Mouse (Mus musculus) hematopoietic stem cell, adult 5-6 weeks (primary cell): ENCODE data around the gene Celsr3. TPM values are rescaled to one million over a fixed set of nuclear protein-coding genes. Genes with fewer than 3 reads are reported as not detected.

ENCODE experiments used
- ATAC-seq, 2 experiments: fragments of 125-278 bp in 1 of 2; replicated peaks in 1 of 2; 2 replicates each; pipeline ENCODE4 v1.8.0; 2016 to 2017; ENCODE audit warnings: inconsistent platforms in 2 of 2, mild to moderate bottlenecking in 2 of 2, moderate number of reproducible peaks in 2 of 2, low read depth in 1 of 2, moderate TSS enrichment in 1 of 2; ENCODE audit not compliant: low FRiP score in 2 of 2, poor library complexity in 2 of 2, severe bottlenecking in 2 of 2, insufficient read depth in 1 of 2, low TSS enrichment in 1 of 2
- total RNA-seq: library from RNA; stranded (forward); fragments of 172-1452, 232-1000 nt; gene quantifications from 2 replicates; pipeline ENCODE4 v1.2.3, GENCODE M21; 2017

Gene Celsr3
- 2.2 TPM in 1 of 2 replicates, not detected in the other for total RNA-seq

DNA sequence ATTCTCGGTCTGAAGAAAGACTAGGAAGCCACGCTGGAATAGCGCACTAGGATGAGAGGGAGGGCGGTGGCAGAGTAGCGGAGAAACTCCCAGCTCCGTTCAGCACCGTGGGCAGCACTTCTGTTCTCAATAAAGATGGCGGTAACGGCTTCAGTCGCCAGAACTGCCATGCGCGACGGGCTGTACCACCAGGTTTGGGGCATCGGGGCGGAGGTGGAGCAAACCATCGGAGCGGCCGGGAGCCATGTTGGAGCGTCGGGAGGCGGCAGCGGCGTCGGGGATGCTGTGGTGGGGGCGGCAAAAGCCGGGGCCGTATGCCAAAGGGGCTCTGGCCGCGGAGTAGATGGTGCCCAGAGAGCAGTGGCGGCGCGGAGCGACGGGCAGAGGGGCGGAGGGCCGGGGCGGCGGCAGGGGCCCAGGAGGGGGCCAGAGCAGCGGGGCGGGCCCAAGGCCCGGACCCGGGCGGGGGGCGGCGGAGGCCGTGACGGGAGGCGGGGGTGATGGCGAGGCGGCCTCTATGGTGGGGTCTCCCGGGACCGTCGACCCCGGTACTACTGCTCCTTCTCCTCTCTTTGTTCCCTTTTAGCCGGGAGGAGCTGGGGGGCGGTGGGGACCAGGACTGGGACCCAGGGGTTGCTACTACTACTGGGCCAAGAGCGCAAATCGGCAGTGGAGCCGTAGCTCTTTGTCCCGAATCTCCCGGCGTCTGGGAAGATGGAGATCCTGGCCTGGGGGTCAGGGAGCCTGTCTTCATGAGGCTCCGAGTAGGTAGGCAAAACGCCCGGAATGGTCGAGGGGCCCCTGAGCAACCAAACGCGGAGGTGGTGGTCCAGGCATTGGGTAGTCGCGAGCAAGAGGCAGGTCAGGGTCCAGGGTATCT lies at the start of gene Celsr3:
Celsr3 (plus strand) TSS at position 501 of the 880 bp plus-strand sequence.
- ATAC-seq = peak in 1 of 2 experiments; percentile 33; a peak in 1 of 4 replicates

DNA sequence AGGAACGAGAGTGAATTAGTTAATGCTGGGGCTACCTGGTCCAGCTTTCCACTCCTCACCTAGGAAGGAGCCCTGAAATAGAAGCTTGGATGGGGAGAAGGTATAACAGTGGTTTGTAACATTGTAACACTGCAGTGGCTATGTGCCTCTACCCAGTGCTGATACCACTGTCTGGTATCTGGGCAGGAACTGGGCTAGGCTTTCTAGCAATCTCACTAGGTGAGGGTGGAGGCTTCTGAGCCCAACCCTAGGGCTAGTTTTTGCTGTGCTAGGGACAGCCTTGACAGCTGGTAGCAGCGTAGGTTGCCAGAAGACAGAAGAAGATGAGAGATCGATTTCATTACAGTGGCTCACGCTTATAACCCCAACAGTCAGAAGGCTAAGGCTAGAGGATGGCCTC lies 49.5 kb upstream of the Celsr3 start:
- no peak for ATAC-seq

DNA sequence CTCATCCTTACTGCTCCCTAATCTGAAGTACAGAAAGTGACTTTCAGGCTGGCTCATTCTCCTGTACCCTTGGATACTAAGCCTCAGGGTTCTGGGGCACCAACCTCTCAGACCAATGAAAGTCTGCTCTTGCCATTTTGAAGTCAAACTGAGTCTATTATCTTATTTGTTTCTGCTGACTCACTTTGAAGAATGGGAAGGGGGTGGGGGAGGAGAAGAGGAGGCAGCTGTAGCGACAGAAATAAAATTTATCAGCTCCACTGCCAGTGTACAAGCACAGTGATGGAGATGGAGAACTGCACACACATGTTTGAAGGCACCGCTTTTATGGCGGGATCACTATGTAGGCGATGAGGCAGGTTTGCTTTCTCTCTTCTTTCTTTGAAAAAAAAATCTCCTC lies 48.8 kb upstream of the Celsr3 start:
- ATAC-seq = no peak

DNA sequence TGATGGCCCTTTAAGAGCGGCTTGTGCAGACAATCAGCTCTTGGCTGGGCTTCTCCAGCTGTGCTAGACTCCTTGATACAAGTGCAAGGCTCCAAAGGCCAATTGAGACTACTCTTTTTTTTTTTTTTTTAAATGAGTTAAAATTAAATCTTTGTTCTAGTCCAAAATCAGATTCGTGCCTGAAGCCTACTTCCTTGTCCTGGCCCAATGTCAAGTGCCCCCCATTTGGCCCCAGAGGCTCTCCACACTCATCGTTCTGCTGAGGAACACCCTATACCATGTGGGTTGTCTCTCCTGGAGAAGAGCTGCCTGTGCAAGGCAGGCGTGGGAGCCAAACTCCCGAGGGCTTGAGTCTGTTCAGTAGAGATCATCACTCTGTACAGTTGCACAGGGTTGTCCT lies 45.2 kb upstream of the Celsr3 start:
- ATAC-seq = no peak

DNA sequence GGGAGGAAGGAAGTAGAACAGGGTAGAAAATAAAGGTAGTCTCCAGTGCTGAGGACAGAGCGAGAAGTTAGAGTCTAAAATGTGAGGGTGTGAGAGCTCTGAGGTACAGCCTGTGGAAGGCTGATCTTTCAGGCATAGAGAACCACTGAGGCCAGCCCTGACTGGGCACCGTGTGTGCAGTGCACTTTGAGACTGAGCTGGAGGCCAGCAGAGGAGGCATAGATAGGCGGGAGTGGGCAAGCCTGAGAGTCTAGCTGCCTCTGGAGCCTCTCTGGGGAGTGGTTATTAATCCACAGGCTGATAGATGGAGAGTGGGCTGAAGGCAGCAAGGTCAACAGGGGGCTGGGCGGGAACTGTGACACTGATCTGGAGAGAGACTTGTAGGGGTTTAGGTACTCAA lies 44.2 kb upstream of the Celsr3 start:
- no peak for ATAC-seq

DNA sequence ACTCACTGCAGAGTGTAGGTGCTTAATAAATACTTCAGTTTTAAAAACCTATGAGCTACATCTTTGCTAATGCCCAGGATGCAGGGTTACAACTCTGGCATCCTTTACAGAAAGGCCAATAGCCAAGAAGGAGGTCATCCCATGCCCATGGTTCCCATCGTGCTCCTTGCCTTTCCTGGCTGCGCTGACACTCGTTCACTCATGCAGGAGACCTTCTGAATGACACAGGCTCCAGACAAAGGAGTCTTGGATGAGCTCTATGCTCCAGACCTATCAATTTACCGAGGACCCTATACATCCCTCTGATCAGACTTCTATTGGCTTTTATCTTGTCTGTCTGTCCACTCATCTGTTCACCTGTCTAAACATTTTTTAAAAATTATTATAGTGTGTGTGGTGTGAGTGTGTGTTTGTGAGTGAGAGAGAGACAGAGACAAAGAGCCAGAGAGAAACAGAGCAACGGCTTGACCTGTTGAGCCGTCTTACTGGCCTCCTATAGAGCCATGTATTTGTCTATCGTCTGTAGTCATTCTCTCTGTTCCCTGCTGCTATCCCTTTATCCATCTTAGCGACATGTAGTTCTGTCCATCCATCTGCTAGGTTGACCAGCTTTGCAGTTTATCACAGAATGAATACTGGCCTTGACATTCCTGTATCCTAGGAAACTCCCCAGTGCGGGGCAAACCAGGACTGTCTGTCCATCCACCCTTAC lies 43.1 kb upstream of the Celsr3 start:
- ATAC-seq = 0 out of 4 replicates have a peak, but pooled peaks of 1 of the 2 experiments have one; percentile 4

DNA sequence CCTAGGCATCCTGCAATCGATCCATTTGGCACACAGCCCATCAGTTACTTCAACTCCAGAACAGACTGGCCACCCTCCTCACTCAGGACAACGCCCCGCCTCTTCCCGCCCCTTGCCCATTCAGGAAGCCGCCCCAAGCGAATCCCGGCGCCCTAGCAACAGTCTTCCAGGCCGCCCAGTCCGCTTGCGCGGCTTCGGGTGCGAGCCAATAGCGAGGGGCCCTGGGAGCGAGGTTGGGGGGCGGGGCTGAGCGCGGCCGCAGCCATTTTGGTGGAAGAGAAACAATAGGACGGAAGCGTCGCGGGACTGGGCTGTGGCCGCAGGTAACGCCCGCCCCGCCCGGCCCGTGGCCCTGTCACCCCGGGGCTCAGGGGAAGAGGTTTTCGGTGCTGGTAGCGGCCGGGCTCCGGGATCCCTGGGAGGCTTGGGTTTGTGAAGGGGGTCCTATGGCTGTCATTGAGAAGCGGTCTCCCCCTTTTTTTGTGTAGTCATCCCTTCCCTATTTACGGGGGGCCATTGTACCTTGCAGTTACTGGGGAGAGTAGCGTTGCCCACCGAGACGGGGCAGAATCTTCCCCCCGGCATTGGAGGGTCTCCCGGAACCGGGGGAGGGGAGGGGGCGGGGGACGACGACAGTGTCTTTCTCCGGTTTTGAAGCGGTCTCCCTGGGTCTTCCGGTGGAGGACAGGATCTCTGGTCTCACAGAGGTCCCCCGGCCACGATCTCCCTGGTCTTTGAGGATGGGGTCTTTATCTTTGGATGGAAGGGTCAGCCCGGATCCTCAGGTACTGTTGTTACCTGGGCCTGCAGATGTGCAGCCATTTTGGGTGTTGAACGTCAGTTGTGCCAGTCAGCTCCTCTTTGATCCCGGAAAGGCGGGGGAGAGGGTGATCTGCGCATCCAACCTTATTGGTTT lies 42.3 kb upstream of the Celsr3 start, which contains the start of gene Ip6k2:
Ip6k2 (plus strand) TSS at position 249 of the 916 bp plus-strand sequence.
- peak; percentile 98 for ATAC-seq

DNA sequence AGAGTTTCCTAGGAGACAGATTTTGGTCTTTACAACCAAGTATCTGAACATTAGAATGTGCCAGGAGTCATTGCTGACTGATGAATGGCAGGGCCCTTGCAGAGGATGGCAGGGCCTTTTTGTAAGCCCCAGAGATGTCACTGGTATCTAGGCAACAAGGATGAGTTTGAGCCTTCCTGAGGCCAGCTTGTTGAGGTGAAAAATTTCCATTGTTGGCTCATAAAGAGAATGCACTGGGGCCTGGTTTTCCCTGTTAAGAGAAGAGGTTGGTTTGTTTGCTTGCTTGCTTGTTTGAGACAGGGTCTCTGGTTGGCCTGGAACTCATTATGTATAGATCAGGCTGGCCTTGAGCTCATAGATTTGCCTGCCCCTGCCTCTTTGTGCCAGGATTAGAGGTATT lies 40.7 kb upstream of the Celsr3 start:
- no peak for ATAC-seq

DNA sequence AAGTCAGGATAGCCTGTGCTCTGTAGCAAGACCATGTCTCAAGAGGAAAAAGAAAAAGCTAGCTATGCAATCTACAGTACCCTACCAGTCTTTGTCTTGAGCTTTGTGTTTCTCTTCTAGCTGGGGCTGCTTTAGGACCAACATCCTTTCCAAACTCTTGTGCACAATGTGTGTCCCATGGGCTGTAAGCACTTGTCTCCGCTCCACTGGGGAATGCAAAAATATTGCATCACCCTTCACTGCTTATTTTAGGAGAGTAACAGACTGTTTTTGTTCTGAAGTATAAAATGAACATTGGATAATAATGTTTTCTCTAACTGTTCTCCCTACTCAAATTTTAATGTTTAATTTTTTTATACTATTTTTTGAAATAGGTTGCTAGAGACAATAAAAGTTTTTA lies 39.6 kb upstream of the Celsr3 start:
- no peak for ATAC-seq

DNA sequence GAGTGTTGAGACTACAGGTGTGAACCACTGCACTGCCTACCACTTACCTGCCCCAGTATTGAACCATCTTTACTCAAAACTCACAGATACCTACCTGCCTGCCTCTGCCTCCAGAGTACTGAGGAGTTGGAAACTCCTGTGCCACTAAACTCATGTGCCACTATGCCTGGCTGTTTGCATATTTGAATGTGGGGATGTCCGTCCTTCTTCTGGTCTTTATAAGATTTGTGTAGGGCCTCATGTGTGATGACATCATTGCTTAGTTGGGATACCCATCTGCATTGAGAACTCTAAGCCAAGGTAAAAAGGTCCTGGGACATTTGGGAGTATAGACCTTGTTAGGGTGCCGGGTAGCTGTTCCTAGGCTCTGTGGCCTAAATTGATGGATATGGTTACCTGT lies 39.0 kb upstream of the Celsr3 start:
- no peak for ATAC-seq

DNA sequence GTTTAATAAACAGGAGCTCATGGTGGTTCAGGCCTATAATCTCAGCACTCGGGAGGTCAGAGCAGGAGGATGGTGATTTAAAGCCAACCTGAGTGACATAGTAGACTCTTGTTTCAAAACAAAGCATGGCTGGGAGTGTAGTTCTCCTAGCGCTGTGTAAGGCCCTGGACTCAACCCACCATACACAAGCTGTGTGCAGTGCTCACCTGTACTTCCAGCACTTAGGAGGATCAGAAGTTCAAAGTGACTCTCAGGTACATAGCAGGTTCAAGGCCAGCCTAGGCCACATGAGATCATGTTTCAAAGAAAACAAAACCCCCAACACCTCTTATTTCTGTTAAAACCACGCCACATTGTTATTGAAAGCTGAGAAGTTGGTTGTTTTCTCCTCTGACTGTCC lies 37.4 kb upstream of the Celsr3 start:
- no peak for ATAC-seq

DNA sequence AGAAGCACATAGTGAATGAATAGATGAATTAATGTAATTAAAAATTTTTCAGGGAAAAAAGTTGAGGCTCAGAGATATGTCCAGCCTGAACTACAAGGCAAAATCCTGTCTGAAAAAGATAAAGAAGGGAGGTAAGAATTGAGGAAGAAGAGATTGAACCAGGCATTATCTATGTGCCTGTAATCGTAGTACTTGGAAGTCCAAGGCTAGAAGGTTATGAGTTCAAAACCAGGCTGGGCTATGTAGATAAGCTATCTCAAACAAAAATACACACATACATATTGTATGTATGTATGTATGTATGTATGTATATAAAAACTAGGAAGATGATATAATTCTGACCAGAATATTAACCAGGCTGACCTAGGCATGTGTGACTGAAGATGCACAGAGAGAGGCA lies 33.8 kb upstream of the Celsr3 start:
- no peak for ATAC-seq

DNA sequence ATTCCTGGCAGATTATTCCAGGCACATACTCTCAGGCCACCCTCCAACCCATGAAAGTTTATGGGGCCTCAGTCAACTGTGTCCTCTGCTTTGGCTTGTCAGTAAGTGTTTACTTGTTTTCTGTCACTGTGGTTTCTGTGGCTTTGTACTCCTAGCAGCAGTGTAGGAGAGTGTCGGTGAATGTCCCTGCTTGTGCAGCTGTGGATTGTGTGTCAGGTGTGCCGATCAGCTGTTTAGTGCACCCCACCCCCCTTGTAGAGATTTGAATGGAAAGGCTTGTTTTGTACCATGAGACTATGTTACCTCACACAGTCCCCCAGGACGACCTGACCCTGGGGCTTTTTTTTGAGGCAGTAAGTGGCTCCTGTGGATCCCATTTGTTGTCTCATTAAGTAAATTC lies 33.4 kb upstream of the Celsr3 start:
- ATAC-seq = 0 out of 4 replicates have a peak, but pooled peaks of 1 of the 2 experiments have one; percentile 17

DNA sequence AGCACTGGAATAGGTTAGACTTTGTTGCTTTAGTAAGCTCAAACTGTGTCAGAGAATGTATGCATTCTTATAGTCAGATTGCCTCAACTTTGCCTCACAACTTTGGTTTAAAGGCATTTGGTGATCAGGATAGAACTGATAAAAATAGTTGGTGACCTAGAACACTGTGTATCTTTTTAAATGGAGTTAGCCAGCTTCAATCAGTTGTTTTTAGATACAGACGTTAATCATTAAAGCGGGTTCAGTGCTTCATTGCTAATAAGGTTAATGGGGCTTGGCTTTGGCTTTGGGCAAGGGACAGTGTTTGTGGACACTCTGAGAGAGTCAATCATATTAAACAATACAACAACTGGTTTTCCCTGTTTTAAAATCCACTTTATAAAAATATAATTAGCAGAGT lies 30.8 kb upstream of the Celsr3 start:
- no peak for ATAC-seq

DNA sequence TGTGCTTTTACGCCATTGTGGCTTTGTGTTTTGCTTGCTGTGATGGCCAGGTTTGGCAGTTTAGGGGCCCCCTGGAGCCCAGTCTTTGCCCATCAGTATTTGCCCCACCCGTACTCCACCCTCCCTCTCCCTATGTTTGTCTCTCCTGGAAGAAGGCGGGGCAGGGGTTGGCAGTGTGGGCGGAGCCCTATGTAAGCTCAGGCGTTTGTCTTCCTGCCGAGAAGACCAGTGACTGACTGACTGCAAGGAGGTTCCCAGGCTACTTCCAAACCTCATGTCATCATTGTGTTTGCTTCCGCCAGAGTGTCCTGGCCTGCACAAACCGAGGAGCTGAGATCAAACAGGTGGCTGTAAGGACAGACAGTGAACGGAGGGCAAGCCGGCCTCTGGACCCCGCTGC lies 30.4 kb upstream of the Celsr3 start:
- ATAC-seq = peak in 1 of 2 experiments; percentile 51; a peak in 1 of 4 replicates

DNA sequence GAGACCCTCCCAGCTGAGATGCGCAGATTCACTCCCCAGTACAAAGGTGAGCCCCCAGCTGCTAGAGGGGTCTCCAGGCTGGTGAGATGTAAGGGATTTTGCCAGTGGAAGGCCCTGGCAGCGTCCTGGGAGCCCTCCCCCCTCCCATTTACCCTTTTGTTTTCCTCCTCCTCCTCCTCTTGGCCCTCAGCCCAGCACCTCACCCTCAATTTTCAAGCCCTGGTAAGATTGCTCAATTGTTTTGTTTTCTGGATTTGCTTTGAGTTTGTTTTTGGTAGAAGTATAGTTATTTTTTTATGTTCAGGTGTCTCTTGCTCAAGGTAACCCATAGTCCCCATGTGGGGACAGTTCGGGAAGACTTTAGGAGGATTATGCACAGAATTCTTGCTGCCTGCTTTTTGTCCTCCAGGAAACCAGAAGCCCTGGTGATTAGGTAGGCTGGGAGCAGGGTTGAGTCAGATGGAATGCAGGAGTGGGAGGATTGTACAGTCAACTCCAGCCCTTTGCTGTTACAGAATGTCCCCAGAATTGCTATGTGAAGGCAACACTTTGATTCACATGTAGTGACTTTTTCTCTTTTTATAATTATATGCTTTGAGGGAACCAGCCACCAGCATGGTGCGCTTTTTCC lies 29.7 kb upstream of the Celsr3 start:
- ATAC-seq = no peak; a peak in 1 of 4 replicates

DNA sequence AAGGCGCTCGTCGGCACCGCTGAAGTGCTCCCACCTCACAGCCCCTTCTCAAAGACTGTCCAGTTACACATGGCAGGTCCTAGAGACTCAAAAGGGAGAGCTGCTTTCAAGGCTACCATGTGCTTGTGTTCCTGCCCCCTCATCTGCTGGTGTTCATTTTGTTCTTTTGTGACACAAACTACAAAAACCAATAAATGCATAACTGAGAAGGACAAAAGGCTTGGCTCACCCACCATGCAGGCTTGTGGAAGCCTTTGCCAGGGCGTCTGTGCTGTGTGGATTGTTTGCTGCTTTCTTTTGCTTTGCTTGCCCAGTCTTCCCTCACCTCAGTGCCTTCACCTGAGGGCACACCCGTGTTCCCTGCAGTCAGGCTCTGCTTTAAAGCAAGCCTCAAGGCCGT lies 28.6 kb upstream of the Celsr3 start:
- no peak for ATAC-seq
